Mouse (Mus musculus) erythroblast, embryonic 14.5 days (primary cell): Measurements from ENCODE around the gene Sesn2.
A peak's percentile ranks its signal among the peaks of the same experiment; 100 is the strongest.

Experiments used
- GATA1 ChIP-seq: IDR thresholded peaks from 2 replicates; pipeline ENCODE4 v1.6.1; 2012; ENCODE audit warnings: low read length, inconsistent platforms, mixed read lengths
- TAL1 ChIP-seq: IDR thresholded peaks from 3 replicates; pipeline ENCODE4 v1.6.1; 2012; ENCODE audit warnings: low read length, inconsistent platforms, mixed read lengths

DNA sequence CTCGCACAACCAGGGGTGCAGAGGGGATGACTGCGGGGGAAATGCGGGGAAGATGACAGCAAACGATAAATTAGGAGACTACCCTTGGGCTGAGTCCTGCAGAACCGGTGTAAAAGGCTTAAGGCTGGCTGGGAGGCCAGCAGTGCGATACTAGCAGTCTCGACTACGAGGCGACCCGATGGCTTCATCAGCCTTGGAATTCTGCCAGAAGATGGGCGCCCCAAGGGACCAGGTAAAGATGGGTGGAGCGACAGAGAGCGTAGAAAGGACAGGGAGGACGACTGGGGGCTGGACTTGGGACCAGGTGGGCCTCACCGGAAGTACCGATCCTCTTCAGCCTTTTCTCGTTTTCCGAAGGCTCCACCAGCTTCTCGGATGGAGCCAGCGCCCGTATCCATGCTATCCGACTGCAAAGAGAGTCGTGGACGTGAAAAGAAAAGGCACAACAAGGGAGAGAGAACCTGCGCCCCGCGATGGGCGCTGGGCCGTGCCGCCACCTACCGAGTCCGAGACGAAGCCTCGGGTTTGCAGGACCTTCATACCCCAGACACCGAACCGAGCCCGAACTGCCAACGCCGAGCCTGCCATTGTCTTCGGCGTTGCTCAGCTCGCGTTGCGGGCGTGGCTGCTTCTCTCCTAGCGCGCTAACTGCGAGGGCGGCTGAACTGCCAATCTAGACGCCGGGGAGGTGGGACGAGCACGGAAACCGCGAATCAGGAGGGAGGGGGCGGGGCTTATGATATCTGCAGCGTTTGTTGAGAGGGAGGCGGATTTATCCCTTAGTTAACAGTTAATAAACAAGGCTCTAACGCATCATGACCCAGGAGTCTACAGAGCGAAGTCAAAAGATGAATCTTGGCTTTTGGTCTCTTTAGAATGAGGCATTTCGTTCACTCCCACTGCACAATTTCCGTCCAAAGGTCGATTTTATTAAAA is 22.9 kb upstream of the Sesn2 start, which contains the start of gene Atpif1:
- TF ChIP-seq GATA1, result peak; percentile 21; the same call in 1 of the 2 replicates
- no peak for TF ChIP-seq TAL1
